Mouse (Mus musculus) left cerebral cortex, adult 18-20 months (tissue): ENCODE results near the gene Galnt12. TPM values are rescaled to one million over a fixed set of nuclear protein-coding genes. Genes with fewer than 3 reads are reported as not detected.
"Not testable (repeated sequence)": the region's sequence is repeated elsewhere in the genome, so short reads cannot be mapped to it uniquely, and the experiment has no call there.

ENCODE experiments used
- DNase-seq, 2 experiments: peaks; one replicate each; pipeline ENCODE4 v3.0.0; 2021 to 2022; ENCODE audit warnings: low spot score in 2 of 2, mixed read lengths in 1 of 2
- long read RNA-seq, 2 experiments: library from polyadenylated mRNA; stranded (forward); transcript quantifications; one replicate each; pipeline ENCODE4 v2.0.0; 2021
- total RNA-seq, 2 experiments: library from RNA; stranded (reverse); gene quantifications; 2 replicates each; pipeline ENCODE4 v1.2.3; 2021

Gene Galnt12
- total RNA-seq, result 1 to 10 TPM in 1 of 2 experiments, under 1 TPM in 1; 0.91 to 1.3 TPM
- long read RNA-seq, experiment 1, partial matches to known transcripts, result 0 of 4 reads
- long read RNA-seq, experiment 1, other reads (novel, unspliced or antisense), result 1 of 4 reads
- long read RNA-seq, experiment 2, partial matches to known transcripts, result 0 of 2 reads
- long read RNA-seq, experiment 2, other reads (novel, unspliced or antisense), result 0 of 2 reads

DNA sequence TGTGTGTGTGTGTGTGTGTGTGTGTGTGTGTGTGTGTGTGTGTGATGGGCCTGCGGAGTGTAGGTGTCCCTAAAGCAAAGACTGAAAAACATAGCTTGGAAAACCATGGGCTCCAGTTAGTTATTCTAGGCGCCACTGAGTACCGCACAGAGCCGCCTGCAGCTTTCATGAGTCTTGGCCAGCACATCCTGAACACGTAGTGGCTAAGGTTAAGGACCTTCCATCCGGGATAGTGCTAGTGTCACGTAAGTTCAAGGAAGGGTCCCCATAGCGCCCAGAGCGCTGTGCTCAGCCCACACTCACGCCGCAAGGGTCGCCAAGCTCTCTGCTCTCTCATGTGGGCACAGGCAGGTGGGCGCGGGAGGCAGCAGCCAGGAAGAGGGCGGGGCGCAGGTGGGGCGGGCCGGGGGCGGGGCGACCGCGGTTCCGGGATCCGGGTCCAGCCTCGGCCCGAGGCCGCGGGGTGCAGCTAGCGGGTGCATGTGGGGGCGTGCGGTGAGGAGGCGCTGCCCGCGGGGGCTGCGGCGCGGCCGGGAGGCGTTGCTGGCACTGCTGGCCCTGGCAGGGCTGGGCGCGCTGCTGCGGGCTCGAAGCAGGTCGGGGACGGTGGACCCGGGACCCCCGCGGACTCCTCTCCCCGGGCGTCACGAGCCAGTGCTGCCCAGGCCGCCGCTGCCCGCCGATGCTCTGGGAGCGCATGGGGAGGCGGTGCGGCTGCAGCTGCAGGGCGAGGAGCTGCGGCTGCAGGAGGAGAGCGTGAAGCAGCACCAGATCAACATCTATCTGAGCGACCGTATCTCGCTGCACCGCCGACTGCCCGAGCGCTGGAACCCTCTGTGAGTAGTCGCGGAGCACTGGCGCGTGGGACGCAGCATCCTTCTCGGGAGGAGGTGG is at the start of gene Galnt12:
Galnt12 (plus strand) TSS at position 417 of the 894 bp plus-strand sequence.
- DNase-seq, result peak; percentile 21 to 56

DNA sequence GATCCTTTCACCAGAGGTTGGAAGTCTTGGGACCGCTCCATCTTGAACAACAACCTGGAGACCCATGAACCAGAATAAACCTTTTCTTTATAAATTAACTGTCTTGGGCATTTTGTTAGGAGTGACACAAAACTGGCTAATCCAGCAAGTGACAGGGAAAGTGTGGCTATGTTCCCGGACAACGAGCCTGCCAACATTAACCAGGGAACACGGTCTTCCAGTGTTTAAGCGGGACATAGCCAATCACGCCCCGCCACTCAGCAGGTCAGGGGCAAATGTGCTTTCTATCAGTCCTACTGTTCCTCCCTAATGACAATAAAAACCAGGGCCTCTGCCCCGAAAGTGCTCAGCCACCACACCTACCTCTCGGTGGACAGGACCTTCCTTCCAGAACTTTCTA is 47.8 kb upstream of the Galnt12 start:
- no peak for DNase-seq

DNA sequence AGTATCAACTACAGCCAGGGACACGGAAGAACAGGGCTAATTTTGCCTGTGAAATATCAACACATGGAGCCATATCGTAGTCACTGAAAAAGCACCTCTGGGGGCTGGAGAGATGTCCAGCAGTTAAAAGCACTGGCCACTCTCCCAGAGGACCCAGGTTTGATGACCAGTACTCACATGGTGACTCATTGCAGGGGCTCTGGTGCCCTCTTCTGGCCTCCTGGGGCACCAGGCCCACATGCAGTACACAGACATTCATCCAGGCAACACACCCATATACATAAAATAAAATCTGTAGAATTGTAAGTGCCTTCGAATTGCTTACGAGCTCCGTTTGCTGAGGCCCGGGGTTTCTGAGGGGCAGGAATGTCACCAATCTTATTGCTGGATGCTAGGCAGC is 44.7 kb upstream of the Galnt12 start:
- DNase-seq, result no peak

DNA sequence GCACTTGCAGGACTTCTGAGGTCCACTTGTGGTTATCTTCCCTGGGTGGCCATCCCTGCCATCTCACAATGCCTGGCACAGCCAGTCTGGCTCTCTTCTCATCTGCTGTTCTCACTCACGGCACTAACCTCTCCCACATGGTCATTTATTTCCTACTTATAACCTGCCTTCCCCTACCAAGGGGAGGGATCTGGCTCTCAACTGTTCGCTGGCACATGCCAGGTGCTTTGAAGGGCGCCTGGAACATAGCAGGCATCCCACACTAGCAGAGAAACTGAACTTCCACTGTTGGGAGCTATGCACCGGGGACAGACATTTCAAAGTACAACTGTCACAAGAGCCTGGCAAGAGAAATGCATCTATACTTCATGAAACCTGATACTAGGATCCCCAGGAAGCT is 43.9 kb upstream of the Galnt12 start:
- no peak for DNase-seq

DNA sequence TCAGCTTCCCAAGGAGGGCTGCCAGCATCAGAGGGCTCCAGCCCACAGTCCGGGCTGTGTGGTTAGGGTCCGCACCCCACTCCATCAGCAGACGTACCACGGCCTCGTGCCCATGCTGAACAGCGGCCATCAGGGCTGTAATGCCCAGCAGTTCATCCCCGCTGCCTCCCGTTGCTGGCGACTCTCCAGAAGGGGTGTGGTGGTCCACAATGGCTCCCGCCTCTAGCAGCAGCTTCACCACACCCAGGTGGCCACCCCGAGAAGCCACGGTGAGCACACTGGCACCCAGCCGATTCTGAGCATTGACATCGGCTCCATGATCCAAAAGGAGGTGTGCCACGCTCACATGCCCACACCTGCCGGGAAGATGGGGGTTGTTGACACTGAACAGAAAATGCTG is 42.5 kb upstream of the Galnt12 start:
- no peak for DNase-seq

DNA sequence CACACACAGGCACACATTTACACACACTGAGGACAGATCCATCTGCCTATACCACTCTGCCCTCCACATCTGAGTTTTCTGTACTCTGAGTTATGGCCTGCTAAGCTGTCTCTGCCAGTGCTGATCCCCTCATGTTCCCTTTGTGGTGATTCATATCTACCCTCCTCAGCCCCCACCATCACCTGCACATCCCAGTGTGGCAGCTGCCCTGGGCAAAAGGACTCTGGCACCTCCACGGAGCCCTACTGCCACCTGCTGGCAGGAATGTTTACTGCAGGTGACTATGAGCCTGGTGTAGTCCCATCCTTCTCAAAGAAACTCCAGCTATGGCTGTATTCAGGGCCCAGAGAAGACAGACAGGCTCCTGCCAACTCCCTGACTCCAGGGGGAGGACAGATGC is 41.5 kb upstream of the Galnt12 start:
- peak; percentile 91 to 98 for DNase-seq

DNA sequence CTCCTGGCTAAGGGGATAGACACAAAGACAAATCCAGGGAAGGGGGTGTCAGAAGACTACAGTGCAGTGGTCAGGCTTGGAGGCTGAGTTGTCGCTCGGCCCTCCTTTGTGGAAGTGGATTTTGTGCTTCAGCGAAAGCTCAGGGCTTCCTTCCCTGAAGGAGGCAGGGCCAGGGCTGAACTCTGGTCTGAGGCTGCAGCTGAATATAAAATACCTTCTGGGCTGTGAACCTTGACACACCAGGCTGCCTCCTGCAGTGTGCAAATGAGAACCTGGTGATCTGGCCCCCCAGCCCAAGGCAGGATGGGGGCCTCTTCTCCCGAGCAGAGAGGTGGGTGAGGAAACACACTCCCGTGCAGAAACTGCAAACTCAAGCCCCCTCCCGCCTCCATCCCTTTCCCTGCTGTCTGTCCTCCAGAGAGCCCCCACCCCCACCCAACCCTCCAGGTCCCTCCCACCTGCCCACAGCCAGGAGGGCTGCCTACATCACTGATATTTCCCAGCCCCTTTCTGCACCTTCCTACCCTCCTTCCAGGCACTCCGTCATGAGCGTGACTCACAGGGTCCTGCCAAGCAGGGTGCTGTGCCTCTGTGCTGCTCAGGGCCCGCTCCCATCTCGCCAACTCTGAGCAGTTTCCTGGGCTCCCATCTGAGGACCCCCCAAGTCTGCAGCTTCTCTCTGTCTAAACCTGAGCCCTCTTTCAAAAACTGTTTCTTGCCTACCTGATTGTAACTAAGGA is 40.9 kb upstream of the Galnt12 start:
- DNase-seq, result no peak

DNA sequence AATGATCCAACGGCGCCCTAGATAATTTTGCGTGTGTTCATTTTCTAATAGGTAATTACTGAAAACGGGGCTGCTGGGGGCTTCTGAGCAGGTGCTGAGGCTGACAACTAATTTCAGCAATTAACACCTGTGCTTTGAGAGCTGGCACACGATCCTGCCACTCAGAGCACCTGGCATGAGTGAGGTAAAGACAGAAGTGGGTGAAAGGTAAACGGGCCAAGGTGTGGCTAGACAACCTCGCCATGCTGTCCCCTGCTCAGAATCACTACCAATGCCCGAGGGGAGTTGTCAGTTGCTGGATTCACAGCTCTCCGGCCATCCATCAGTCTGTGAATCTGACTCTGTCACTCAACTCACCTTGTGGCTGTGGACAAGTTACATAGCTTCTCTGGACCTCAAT is 39.8 kb upstream of the Galnt12 start:
- DNase-seq, result no peak

DNA sequence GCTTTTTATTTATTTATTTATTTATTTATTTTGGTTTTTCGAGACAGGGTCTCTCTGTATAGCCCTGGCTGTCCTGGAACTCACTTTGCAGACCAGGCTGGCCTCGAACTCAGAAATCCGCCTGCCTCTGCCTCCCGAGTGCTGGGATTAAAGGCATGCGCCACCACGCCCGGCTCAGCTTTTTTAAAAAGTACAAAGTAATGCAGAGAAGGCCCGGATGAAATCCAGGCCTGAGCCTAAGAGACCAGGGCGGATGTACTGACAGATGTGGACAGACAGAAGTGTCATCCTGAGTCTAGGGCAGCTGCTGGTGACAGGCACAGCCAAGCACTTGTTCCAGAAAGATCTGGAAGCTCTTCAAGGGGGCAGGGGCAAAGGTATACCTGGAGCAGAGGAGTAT is 36.5 kb upstream of the Galnt12 start:
- DNase-seq, result not testable (repeated sequence)

DNA sequence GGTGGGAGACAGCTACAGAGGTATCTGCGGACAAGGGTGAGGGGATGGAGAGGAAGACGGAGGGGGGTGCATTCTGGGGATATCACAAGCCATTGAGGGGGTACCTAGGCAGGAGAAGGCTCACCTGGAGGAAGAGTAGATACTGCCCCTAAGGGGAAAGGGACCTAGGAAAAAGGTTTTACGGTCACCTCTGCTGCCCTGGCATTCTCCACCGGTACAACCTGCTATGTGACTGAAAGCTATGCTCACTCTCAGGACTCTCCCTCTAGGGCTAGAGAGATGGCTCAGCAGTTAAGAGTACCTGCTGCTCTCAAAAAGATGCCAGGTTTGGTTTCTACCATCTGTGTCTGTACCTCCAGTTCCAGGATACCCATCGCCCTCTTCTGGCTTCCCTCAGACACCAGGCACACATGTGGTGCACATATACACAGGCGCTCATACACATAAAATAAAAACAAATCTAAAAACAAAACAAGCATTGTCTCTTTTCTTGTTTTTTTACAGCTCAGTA is 36.1 kb upstream of the Galnt12 start:
- no peak for DNase-seq

DNA sequence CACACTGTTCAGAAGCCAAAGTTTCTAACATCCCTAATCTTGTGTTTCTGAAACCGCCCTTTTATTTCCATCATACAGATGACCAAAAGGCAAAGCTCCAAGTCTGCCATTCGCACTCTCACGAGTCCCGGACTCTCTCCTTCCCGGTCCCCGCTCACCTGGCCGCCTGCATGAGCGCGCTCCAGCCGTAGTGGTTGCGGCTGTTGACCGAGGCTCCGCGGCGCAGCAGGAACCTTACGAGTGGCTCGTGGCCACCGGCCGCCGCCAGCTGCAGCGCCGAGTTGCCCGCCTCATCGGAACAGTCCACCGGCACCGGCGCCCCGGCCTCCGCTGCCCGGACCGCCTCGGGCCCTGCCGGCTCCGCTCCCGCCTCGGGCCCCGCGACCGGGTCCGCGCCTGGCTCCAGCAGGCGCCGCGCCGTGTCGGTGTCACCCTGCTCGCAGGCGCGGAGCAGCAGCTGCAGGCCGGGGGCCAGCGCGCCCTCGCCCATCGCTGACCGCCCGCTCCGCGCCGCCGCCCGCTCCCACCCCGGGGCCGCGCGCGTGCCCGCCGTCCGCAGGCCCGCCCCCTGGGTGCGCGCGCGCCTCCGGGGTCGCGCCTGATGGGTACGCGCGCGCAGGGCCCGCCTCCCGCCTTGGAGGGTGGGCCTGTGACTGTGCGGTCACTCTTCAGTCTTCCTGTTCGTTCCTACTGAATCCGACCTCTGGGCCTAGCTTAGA is 34.8 kb upstream of the Galnt12 start, which contains the start of gene Anks6:
Anks6 (minus strand) TSS at position 637 of the 719 bp plus-strand sequence.
- peak; percentile 66 to 86 for DNase-seq

DNA sequence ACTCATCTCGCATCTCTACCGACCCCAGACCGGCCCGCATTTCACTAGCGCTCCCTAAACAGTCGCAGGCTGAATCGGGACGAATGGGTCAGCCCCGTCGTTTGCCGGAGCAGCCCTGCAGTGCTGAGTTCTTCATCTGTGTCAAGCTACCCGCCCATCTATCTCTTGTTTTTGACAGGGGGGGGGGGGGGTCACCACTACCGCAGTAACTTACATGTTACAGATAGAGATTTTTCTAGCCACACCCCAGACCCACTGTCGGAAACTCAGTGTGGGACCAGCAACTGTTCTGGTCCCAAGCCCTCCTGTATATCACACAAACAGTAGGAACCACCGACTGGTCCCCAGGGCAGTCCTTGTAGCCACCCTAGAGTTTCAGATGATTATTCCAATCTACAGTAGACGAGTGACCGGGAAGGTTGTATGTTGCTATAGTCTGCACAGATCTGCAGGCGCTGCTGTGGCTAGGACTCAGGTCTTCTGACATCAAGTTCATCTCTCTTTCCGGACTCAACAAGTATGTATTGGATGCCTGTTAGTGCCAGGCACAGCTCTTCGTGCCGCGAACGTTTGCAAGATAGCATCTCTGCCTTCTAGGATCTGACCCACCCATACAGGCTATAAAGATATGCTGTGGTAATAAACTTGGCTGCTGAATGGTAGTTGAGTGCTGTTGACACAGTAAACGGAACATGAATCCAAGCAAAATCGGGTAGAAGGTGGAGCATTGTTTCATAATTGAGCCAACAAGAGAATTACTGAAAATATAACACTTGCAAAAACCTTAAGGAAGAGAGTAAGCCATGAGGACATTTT is 34.0 kb upstream of the Galnt12 start:
- no peak for DNase-seq

DNA sequence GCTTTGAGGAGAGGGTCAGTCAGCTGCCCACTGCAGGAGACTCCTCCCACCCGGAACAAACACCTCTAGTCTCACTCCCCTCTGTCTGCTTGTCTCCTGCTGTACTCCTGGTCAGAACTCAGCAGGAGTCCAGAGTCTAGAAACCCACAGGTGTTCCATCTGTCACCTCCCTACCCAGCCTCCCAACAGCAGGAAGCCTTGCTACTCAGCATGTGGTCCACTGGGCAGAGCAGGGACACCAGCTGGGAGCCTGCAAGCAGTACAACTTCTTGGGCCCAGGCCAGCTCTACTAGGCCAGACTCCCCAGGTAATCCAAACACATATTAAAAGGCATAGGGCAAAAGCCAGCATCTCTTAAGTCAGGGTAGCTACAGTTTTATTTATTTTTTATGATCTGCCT is 30.8 kb upstream of the Galnt12 start:
- no peak for DNase-seq

DNA sequence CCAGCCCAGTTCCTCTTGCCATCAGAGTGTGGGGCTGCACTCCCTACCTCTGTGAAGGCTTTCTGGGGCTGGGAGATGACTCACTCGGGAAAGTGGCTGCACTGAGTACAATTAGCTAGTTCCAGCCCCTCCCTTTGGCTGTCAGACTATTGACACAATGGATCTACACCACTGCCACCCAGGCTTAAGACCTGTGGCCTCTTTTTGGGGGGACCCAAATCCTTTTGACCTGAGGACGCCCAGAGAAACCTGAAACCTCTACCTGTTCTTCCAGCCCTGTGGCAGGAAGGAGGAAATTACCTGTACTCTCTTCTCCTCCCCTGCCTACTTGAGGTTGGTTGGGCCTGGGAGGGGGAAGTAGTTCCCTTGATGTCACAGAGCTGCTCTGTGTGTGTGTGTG is 16.7 kb upstream of the Galnt12 start:
- no peak for DNase-seq

DNA sequence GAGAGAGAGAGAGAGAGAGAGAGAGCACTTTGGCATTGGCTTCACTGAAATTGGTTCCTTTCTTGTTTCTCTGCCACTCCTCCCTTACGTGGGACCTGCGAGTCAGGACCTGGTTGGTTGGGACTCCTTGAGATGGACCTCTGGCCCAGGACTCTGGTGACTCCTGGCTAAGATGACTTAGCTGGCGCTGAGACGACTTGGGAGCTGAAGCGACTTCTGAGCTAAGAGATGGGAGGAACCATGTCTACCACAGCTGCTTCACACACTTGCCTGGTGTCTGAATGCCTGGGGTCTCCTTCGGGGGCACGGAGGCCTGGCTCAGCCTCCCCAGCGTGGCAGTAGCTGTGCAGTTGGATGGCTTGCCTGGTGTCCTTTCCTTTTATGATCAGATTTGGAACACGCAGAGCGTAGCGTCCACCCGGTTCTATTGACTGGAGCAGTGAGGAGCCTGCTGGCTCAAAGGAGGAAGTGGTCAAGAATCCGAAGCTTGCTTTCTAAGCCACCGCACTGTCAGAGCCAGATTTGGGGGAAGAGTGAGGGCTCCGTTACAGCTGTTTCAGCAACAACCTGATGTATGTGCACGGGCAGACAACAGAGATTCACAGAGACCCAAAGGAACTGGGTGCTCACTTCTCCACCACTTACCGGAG is 11.6 kb upstream of the Galnt12 start:
- DNase-seq, result no peak

DNA sequence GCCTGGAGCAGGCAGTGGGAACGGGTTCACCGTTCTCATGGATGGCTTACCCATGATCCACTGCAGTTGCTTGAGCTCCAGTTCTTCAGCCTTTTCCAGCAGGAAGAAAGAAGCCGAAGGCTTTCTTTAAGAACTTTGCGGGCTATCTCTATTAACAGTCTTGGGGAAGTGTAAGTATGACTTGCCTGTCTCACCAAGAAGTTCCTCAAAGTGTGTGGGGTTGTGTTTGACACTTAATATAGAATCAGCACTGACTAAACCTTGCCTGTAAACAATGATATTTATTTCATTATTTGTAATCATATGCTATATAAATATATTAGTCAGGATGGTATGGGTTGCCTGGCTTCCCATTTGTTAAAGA is 11.1 kb upstream of the Galnt12 start:
- DNase-seq, result no peak

DNA sequence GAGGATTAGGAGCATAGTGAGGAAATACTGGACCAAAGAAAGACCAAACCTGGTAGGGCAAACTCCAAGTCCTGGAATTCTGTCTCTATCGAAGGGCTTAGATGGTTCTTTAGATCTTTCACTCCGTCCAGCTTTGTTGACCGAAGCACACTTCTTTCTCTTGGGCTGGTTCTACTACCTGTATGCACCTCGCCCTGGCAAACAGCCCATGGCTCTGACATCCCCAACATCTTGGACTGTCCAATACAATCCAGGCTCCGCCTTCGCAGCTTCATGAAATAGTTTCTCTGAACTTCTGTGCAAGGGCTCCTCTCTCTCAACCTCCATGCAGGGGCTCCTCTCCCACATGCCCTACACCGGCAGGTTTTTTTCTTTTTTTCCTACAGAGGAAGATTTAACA is 7.9 kb upstream of the Galnt12 start:
- DNase-seq, result no peak

DNA sequence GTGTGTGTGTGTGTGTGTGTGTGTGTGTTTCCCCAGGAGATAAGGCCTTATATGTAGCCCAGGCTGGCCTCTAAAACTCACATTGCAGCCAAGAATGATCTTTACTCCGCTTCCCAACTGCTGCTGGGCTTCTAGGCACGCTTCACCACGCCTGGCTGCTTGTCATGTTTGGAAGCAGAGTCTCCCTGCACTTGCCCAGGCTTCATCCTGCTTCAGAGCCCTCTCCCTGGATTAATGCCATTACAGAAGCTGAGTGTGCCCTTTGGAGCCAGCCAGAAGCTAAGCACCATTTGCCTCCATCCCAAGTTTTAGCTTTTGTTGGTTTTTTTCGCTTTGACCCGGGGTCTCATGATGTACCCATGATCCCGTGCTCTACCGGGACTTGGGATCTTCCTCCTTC is 3.0 kb upstream of the Galnt12 start:
- no peak for DNase-seq

DNA sequence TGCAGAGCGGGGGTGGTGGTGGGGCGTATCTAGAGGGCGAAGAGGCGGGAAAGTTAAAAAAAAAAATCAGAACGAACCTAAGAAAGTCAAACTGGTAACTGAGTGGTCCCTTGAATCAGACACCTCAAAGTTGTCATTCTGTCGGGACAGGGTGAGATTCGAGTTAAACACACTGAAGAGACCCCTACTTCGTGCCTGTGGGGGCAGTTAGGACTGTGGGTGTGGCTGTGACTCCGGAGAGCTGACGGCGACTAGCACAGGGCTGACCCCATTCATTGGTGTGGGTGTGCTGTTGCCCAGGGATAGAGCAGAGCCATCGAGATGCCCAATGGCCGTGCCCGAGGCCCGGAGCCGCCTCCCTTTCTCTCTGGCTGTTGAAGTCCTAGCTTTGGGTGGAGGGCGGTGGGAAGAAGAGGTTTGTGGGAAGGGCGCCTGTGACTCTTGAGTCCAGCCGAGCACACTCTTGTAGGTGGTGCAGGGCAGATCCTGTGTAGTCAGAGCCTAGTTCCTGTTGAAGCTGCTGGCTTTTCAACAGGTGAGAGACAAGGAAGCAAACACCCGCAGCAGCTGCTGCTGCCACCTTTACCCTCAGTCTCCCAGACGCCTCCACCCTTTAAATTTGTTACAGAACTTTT is 795 bp downstream of the Galnt12 start:
- DNase-seq, result no peak
